Mouse (Mus musculus) heart, embryonic 15.5 days (tissue): ENCODE data around the gene Coro2b. TPM values are rescaled to one million over a fixed set of nuclear protein-coding genes. Genes with fewer than 3 reads are reported as not detected.

Experiments used
- ATAC-seq: fragments of 200-750 bp; cut with Nextera tagmentation; replicated peaks from 2 replicates; pipeline ENCODE4 v1.8.0; 2017; ENCODE audit warnings: low read depth, moderate TSS enrichment; ENCODE audit not compliant: insufficient number of reproducible peaks, insufficient read depth, low FRiP score
- H3K27ac ChIP-seq: fragments of 300-500 bp; sonication (generic); 2 replicates; pipeline ENCODE4 v1.5.1; 2015; ENCODE audit warnings: mild to moderate bottlenecking, inconsistent platforms
- H3K27me3 ChIP-seq: fragments of 300-500 bp; sonication (generic); 2 replicates; pipeline ENCODE4 v1.6.1; 2015; ENCODE audit warnings: inconsistent platforms
- H3K36me3 ChIP-seq: fragments of 300-500 bp; sonication (generic); 2 replicates; pipeline ENCODE4 v1.6.1; 2015; ENCODE audit warnings: mild to moderate bottlenecking, inconsistent platforms
- H3K4me1 ChIP-seq: fragments of 300-500 bp; sonication (generic); replicated peaks from 2 replicates; pipeline ENCODE4 v1.6.1; 2015; ENCODE audit warnings: inconsistent platforms
- H3K4me2 ChIP-seq: fragments of 300-500 bp; sonication (generic); 2 replicates; pipeline ENCODE4 v1.6.1; 2015; ENCODE audit warnings: inconsistent platforms, mild to moderate bottlenecking, moderate library complexity
- H3K4me3 ChIP-seq: fragments of 300-500 bp; sonication (generic); 2 replicates; pipeline ENCODE4 v1.5.1; 2015; ENCODE audit warnings: mild to moderate bottlenecking, inconsistent platforms
- H3K9ac ChIP-seq: fragments of 300-500 bp; sonication (generic); 2 replicates; pipeline ENCODE4 v1.6.1; 2015; ENCODE audit warnings: mild to moderate bottlenecking, inconsistent platforms
- H3K9me3 ChIP-seq: fragments of 300-500 bp; sonication (generic); replicated peaks from 2 replicates; pipeline ENCODE4 v1.6.1; 2016; ENCODE audit warnings: inconsistent platforms
- WGBS: fragments of 180-500 bp; shearing (Covaris S2); methylation state at CpG from one replicate; pipeline ENCODE4 v1.1.7; 2015; ENCODE audit warnings: mixed read lengths; 5-methylcytosine and 5-hydroxymethylcytosine counted together
- polyA plus RNA-seq: library from polyadenylated mRNA; unstranded; fragments of >200 nt; fragmentation: Nextera tagmentation; extraction: Ambion mirVana; gene quantifications from 2 replicates; pipeline ENCODE4 v1.2.1, GENCODE M21; 2015

Coro2b gene
- polyA plus RNA-seq, 1 experiment from 2014 or later: 5.7 TPM

DNA sequence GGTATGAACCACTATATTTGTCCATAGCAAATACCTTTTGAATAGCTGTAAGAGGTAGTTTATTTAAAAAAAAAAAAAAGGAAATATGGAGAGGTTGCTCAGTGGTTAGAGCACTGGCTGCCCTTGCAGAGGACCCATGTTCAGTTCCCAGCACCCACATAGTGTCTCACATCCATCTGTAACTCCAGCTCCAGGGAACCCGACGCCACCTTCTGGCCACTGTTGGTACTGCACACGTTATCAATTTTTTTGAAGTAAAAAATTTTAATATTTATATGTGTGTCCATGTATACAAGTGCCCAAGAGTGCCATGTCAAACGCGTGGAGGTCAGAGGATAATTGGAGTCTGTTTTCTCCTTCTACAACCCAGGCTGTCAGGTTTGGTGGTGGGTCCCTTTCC lies 118.1 kb downstream of the Coro2b start:
- 62% methylated on average over 5 of the region's 5 CpGs for WGBS
- no peak for ATAC-seq

DNA sequence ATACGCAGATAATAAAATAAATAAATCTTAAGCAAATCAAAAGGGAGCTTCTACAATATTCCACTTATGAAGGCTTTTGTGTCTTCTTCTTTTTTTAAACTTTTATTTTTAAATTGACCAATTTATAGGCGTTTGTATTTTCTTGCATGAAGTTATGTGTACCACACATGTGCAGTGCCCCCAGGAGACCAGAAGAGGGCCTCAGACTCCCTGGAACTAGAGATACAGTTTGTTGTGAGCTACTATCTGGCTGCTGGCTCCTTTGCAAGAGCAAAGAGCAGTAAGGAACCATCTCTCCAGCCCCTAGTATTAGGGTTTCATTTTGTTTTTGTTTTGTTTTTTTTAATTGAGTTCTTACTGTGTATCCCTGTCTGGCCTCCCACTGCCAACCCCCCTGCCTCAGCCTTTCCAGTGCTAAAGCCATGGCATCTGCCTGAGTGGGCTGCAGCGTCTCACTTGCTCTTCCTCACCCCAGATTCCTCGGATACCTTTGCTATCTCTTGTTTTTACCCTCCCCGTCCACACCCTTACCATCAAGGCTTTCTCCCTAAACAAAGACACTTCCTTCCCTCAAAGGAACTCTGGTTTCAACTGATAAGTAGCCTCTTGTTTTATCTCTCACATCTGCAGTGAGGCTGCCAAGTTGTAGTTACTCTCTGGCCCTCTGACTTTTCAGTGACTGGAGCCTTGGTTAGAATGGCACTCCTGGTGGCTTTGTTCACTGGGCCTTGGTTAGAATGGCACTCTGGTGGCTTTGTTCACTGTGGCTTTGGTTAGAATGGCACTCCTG lies 129.3 kb downstream of the Coro2b start:
- Histone ChIP-seq H3K4me1 (no peaks in the 10 kb centered on the region; the same call in 1 of the 2 replicates), H3K36me3 (no peaks in the 10 kb centered on the region), H3K4me2 (no peak overlapping the region), H3K4me3 (no peak overlapping the region), H3K9ac (no peak overlapping the region), H3K9me3 (no peaks in the 10 kb centered on the region; the same call in 1 of the 2 replicates), H3K27me3 (no peaks in the 10 kb centered on the region), H3K27ac (no peak overlapping the region)
- ATAC-seq: no peak
- 42% methylated on average over 5 of the region's 5 CpGs for WGBS

More for the DNA sequence above, 118.1 kb downstream of the Coro2b start:
- Histone ChIP-seq H3K4me2 (no peak overlapping the region), H3K4me3 (no peak overlapping the region), H3K9me3 (no peaks in the 10 kb centered on the region), H3K36me3 (no peaks in the 10 kb centered on the region), H3K27ac (no peak overlapping the region), H3K27me3 (no peaks in the 10 kb centered on the region), H3K4me1 (peaks cover 43% of the 10 kb centered on the region), H3K9ac (no peak overlapping the region)

DNA sequence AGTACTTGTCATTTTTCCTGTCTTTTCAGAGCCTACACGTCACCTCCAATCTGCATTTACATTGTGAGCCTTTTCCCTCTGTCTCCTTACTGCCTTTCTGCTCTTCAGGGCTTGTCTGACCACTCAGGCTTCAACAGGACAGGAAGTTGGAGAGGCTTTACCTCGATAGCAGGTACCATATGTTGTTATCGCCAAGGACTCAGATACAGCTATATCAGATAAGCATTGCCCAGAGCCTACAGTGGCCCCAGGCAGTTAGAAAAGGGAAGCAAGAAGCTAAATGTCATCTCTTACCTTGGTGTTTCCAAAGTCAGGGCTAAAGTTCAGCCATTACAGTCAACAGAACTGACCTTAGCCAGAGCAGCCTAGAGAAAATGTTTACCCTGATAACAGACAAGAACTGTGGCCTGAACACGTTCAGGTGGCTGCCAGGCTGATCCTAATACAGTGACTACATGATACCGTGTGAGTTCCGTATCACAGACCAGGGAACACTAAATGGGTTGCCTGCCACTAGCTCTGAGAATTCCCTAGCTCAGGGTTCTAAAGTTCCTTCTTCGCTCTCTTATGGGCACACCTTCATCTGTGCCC lies 130.3 kb downstream of the Coro2b start:
- ATAC-seq: no peak
- Histone ChIP-seq H3K4me3 (no peak overlapping the region), H3K27ac (no peak overlapping the region), H3K9ac (no peak overlapping the region), H3K27me3 (no peaks in the 10 kb centered on the region), H3K9me3 (no peaks in the 10 kb centered on the region; the same call in 1 of the 2 replicates), H3K36me3 (no peaks in the 10 kb centered on the region), H3K4me1 (no peaks in the 10 kb centered on the region; the same call in 1 of the 2 replicates), H3K4me2 (no peak overlapping the region)
- WGBS: 69% methylated on average over 7 of the region's 7 CpGs

DNA sequence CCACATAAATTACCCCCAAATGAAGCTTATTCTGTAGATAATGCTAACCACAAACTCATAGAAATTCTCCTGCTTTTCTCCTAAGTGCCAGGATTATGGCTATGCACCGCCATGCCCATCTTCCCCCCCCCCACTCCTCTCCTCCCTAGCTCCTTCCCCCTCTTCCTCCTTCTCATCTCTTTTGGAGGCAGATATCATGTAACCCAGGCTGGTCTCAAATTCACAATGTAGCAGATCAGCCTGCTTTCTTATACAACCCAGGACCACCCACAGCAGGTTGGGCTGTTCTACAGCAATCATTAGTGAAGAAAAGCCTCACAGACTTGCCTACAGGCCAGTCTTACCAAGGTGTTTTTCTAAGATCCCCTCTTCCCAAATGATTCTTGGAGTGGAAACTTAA lies 135.3 kb downstream of the Coro2b start:
- H3K27me3 ChIP-seq: no peaks in the 10 kb centered on the region
- no peaks in the 10 kb centered on the region; the same call in 1 of the 2 replicates for H3K4me1 ChIP-seq
- no peak overlapping the region for H3K4me3 ChIP-seq
- H3K9ac ChIP-seq: no peak overlapping the region
- no peak overlapping the region for H3K27ac ChIP-seq
- H3K4me2 ChIP-seq: no peak overlapping the region
- no peaks in the 10 kb centered on the region for H3K36me3 ChIP-seq
- no peak for ATAC-seq
- WGBS: 76% methylated on average over 1 of the region's 1 CpGs
- no peaks in the 10 kb centered on the region; the same call in 1 of the 2 replicates for H3K9me3 ChIP-seq

DNA sequence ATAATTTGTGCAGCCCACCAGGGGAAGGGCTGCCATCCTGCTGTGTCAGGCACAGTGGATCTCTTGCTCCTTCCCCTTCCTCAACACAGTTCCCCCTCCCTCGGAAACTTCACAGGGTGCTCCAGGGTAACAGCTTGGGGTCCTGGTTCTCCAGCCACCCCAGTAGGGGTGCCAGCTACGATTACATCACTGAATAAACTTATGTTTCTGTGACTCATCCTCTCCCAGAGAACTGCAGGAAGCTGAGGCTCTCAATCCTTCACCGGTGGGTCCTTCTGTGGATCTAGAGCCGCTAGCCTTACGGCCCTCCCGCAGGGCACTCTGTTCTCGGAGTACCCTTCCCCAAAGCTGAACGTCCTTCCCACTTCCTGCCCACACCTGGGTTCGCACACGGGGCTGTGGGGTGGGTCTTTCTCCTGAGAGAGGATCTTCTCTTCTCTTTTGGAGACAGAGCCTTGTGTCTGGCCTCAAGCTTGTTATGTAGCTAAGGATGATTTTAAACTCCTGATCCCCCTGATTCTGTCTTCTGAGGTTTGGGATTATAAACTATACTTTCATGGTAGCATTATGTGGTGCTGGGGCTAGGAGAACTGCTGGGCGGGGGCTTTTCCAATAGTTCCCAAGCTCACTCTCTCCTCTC lies 136.2 kb downstream of the Coro2b start:
- Histone ChIP-seq H3K4me3 (no peak overlapping the region), H3K9ac (no peak overlapping the region), H3K4me1 (no peaks in the 10 kb centered on the region; the same call in 1 of the 2 replicates), H3K27ac (no peak overlapping the region), H3K27me3 (no peaks in the 10 kb centered on the region), H3K36me3 (no peaks in the 10 kb centered on the region), H3K4me2 (no peak overlapping the region), H3K9me3 (no peaks in the 10 kb centered on the region; the same call in 1 of the 2 replicates)
- WGBS: 43% methylated on average over 11 of the region's 11 CpGs
- ATAC-seq: no peak

DNA sequence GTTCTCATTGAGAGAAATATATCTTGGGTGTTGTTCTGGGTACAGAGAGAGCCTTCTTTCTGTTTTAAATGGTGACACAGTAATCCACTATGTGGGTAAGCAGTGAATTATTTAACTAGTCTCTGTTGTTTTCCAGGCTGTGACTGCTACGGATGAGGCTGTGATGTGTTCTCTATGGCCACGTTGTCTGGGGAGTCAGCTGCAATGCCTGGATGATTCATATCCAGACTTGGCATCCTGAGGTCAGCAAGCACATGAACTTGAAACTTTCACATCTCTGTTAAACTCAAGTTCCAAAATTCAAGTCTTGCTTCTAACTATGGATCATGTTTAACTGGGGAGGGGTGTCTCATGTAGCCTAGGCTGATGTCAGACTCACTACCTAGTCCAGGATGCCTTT lies 142.7 kb downstream of the Coro2b start:
- WGBS: 64% methylated on average over 2 of the region's 2 CpGs
- H3K4me2 ChIP-seq: no peak overlapping the region
- H3K9ac ChIP-seq: no peak overlapping the region
- no peaks in the 10 kb centered on the region for H3K9me3 ChIP-seq
- no peaks in the 10 kb centered on the region for H3K36me3 ChIP-seq
- no peaks in the 10 kb centered on the region for H3K4me1 ChIP-seq
- H3K27ac ChIP-seq: no peak overlapping the region
- no peak for ATAC-seq
- no peaks in the 10 kb centered on the region for H3K27me3 ChIP-seq
- no peak overlapping the region for H3K4me3 ChIP-seq

DNA sequence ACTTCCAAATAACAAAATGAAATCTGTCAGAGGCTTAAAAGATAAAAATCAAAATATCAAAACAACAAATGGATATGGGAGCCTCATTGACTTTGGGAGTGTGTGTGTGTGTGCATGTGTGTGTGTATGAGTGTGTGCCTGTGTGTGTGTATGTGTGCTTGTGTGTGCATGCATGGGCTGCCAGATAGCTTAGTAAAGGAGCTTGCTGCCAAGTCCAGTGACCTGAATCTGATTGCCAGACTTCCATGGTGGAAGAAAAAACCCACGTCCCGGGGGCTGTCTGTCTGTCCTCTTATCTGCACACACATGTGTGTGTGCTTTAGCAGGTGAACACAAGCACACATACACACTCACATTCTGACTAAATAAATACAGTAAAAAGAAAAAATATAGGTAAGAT lies 143.3 kb downstream of the Coro2b start:
- Histone ChIP-seq H3K4me3 (no peak overlapping the region), H3K27me3 (no peaks in the 10 kb centered on the region), H3K36me3 (no peaks in the 10 kb centered on the region), H3K4me1 (no peaks in the 10 kb centered on the region), H3K9me3 (no peaks in the 10 kb centered on the region), H3K4me2 (no peak overlapping the region), H3K27ac (no peak overlapping the region), H3K9ac (no peak overlapping the region)
- no peak for ATAC-seq
- 42% methylated on average over 2 of the region's 2 CpGs for WGBS

DNA sequence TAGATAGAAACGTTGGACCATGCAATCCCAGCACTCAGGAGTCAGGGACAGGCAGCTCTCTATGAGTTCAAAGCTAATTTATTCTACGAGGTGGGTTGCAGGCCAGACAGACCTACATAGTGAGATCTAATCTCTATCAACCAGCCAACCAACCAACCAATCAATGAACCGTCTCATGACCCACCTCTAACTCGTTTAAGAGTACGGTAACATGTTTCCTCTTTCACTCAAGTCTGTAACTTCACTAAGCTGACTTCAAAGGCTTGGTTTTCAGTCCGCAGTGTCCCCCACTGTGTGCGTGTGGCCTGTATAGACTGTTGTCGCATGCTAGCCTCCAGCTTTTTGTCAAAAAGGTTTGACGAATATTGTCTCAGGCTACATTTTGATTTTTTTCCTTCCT lies 147.1 kb downstream of the Coro2b start:
- Histone ChIP-seq H3K27ac (no peak overlapping the region), H3K36me3 (no peaks in the 10 kb centered on the region), H3K4me2 (no peak overlapping the region), H3K4me3 (no peak overlapping the region), H3K4me1 (no peaks in the 10 kb centered on the region), H3K9ac (no peak overlapping the region), H3K9me3 (no peaks in the 10 kb centered on the region), H3K27me3 (no peaks in the 10 kb centered on the region)
- ATAC-seq: no peak
- WGBS: 73% methylated on average over 9 of the region's 9 CpGs

DNA sequence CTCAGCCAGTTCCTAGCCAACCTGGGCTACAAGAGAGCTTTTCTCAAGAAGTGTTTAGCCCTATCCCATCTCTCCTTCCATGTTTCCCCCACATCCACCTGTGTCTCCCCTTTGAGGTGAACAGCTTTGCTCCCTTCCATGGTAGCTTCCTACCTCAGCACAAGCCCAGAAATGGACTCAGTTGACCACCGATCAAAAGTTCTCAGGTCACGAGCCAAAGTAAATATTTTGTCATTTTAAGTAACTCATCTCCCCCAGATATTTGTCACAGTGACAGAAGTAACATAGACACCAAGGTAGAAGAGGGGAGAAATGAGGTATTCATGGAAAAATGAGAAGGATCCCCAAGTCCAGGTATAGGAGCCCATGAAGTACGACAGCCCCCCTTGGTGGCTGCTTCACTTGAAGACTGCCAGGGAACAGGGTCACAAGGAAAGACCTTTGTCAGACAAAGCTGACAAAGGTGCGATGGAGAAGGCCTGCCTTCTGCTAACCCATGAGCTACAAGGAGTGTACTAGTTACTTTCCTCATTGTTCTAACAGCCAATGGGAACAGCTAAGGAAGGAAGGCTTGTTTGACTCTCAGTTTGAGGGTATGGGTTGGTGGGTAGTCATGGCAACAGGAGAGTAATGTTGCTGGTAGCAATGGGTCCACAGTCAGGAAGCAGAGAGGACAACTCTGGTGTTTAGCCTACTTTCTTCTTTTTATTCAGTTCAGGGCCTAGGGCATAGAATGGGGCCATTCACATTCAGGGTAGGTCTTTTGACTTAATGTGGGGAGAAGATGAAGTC lies 150.9 kb downstream of the Coro2b start:
- no peak for ATAC-seq
- 84% methylated on average over 4 of the region's 4 CpGs for WGBS

DNA sequence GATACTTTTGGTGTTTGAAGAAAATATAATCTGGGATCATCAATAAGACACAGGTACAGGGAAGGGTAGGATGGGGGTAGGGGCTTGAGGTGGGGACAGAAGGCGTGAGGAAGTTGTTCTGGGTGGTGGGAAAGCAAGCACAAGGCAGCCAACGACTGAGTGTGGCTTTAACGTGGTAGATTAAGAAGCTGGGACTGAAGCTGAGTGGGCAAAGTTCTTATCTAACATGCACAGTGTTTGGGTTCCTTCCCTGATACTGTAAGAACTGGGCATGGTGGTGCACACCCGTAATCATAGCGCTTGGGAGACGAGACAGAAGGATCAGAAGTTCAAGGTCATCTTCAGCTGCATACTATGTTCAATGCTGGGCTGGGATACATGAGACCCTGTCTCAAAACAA lies 151.8 kb downstream of the Coro2b start:
- no peak overlapping the region for H3K4me3 ChIP-seq
- no peak overlapping the region for H3K9ac ChIP-seq
- no peak overlapping the region for H3K4me2 ChIP-seq
- no peak overlapping the region for H3K27ac ChIP-seq
- H3K9me3 ChIP-seq: no peaks in the 10 kb centered on the region
- 68% methylated on average over 6 of the region's 6 CpGs for WGBS
- peaks cover 27% of the 10 kb centered on the region for H3K4me1 ChIP-seq
- H3K36me3 ChIP-seq: peaks cover 2% of the 10 kb centered on the region
- ATAC-seq: no peak
- no peaks in the 10 kb centered on the region for H3K27me3 ChIP-seq

More for the DNA sequence above, 150.9 kb downstream of the Coro2b start:
- no peak overlapping the region for H3K27ac ChIP-seq
- peaks cover 18% of the 10 kb centered on the region for H3K4me1 ChIP-seq
- no peaks in the 10 kb centered on the region for H3K27me3 ChIP-seq
- H3K36me3 ChIP-seq: no peaks in the 10 kb centered on the region
- H3K4me3 ChIP-seq: no peak overlapping the region
- no peaks in the 10 kb centered on the region for H3K9me3 ChIP-seq
- no peak overlapping the region for H3K4me2 ChIP-seq
- H3K9ac ChIP-seq: no peak overlapping the region

DNA sequence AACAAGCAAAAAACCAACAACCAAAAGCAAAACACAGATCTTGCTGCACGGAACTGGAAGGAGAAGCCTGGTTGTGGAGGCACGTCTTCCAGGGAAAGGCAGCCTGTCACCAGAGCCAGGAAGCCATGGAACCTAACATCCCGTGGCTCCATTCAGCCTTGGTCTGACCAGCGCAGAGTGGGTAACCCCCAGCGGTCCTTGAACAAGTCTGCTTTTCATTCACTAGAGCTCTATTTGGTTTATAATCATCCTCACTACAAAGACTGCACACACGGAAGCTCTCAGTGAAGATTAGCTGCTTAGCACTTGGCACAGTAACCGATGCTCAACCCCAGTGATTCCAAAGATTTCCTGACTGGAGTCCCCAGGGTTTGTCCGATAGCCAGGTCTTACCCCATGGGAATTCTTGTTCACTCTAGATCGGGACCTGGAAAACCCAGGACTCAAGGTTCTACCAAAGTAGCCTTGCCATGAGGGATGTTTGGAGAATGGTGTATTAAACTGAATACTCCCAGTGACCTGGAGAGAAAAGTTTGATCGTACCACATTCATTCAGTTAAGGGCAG lies 154.2 kb downstream of the Coro2b start:
- Histone ChIP-seq H3K4me1 (peaks cover 31% of the 10 kb centered on the region), H3K27me3 (no peaks in the 10 kb centered on the region), H3K27ac (peak overlapping the region; percentile 73; the same call in 1 of the 2 replicates), H3K36me3 (peaks cover 21% of the 10 kb centered on the region), H3K9me3 (no peaks in the 10 kb centered on the region), H3K4me3 (no peak overlapping the region), H3K9ac (no peak overlapping the region), H3K4me2 (no peak overlapping the region)
- WGBS: 69% methylated on average over 10 of the region's 10 CpGs
- no peak for ATAC-seq
